Mouse (Mus musculus): Measurements from ENCODE around the gene Sorl1.

- TF ChIP-seq GATA1 (IDR thresholded peaks at IDR 0.05; ENCODE audit: low read length), result no peak
- TF ChIP-seq TAL1 (IDR thresholded peaks at IDR 0.05; ENCODE audit: low read length), result no peak
Observed at GRCm38 (mm10) chr9:41918155-41918554, 205.9 kb downstream of the Sorl1 start.
